Mouse (Mus musculus): ENCODE data around the gene Cd164l2.
A peak's percentile ranks its signal among the peaks of the same experiment; 100 is the strongest.

Cd164l2 gene

DNA sequence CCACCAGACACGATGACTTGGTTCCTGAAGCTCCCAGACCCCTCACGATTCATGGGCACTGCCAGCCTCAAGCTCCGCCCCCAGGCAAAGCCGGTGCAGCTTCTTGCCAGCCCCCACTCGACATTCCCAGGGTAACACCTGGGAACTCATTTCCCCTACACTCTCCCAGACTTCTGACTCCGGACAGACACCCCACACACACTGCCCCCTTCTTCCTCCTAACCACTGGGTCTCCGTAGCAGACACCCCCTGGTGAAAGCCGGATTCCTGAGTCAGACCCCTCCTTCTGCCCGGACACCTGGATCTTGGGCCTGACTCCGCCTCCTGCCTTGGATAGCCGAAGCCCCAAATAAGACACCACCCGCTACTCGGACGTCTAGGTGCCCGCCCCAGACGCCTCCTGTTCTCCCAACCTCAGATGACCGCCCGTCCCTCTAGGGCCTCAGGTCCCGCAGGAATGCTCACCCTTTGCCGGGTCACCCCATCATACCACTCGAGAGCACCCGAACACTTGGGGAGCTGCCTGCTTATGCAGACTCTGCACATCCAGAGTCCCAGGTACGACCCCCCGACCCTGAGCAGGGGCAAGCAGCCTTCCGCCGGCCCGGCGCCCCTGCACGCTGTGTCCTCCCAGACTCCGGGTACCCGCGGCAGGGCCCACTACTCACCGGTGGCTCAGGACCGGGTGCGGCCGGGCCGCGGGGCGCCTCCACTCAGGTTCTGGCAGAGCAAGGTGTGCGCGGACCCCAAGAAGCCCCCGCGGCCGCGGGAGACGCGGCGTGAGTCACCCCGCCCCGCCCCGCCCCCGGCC is at the start of gene Cd164l2, which contains the start of gene Gpr3:
Gene Cd164l2 (plus strand): TSS at position 381 of the 811 bp plus-strand sequence.
Gene Gpr3 (minus strand): TSS at position 786 of the 811 bp plus-strand sequence.
- peak in 1 of 2 experiments; percentile 33 for DNase-seq

DNA sequence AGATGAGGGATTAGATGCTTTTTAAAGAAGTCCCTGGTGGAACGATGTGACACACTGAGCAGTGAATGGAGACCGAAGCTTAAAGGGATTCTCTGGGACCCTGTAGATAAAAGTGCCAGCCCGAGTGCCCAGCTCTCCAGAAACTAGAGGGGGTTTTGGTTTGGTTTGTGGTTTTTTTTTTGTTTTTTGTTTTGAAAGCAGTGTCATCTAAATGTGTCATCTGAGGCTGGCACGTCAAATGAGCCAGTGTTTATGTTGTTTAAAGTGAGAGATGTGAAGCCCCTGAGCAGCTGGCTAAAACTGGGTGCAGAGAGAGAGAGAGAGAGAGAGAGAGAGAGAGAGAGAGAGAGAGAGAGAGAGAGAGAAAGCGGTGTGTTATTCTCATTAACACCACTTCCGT is 49.7 kb upstream of the Cd164l2 start:
- no peak for DNase-seq

DNA sequence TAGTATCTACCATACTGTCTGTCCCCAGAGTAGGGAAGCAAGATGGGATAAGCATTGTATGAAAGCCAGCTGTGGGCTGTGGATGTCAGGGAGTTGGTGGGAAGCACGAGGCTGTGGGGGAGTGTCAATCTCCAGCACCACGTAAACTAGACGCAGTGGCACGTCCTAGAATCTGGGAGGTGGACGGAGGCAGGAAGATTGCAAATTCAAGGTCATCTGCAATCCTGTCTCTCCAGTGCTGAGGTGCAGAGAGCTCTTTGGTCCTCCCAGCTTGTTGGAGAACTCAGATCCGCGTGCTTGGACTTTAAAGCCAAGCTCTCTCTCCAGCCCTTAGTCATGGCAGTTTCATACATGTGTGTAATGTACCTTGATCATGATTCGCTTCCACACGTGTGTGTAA is 45.2 kb upstream of the Cd164l2 start:
- no peak for DNase-seq

DNA sequence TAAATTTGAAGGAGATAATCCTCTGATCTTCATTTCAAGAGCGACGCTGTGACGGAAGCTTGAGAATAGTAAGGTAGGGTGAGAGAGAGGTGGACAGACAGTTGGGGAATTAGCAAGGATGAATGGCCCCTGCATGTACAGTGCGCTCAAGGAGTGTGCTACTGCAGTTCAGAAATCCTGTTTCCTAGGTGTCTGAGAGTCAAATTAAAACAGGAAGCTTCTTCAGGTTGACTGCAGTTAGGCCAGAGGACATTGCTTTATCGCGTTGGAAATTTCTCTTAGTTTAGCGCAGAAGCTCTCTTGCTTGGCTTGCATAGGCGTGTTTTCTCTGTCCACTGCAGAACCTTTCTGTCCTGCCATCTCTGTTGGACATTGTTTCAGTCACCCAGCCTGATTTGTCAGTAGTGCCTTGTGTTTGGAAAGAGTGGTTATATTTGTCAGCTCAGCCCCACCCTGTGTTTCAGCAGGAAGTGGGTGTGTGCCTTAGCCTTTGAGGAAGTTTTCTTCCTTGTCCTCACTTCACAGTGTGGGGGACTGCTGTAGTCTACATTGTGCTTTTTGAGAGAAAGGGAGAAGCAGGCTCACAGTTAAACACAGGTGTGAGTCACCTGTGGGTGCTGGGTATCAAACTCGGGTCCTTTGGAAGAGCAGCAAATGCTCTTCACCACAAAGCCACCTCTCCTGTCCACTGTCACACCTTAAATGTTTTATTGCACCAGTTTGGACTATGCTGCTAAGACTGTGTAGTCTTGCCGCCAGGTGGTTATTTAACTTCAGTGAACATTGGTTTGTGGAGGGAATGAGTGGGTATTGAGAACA is 42.5 kb upstream of the Cd164l2 start:
- DNase-seq = peak; percentile 45 to 65

DNA sequence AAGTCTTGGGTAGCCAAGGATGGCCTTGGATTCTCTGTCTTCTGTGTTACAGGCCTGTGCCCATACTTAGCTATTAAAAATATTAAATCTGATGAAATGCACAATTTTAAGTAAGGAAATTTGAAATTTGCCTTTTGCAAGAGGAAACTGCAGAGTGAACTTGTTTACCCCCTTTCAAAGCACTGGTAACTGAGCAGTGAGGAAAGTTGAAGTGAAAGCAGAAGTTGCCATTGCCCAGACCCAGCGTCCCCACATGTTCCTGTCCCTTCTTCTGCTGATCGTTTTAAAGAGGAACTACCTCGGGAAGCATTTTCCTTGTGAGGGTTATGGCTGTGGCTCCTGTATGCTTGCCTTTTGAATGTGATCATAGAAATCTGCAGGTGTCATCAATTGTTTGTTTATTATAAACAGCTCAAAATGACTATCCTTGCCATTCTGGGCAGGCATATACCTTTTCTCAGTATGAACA is 41.8 kb upstream of the Cd164l2 start:
- DNase-seq = no peak

DNA sequence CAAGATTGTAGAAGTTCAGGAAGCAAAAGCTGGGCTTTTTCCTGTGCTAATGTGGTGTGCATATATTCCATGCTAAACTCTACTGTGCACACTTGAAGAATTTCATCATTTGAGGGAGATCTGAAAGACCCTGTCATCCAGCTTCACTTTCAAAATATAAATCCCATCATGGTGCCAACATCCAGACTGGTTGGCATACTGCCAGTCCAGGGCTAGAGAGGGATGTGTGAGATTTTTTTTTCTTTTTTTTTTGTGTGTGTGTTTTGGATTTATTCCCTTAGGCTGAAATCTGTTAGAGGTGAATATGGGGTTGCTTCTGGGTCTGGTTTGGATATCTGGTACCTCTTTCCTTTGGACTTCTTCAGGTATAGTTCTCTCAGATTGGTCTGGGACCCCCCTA is 41.3 kb upstream of the Cd164l2 start:
- peak in 1 of 2 experiments; percentile 49 for DNase-seq

DNA sequence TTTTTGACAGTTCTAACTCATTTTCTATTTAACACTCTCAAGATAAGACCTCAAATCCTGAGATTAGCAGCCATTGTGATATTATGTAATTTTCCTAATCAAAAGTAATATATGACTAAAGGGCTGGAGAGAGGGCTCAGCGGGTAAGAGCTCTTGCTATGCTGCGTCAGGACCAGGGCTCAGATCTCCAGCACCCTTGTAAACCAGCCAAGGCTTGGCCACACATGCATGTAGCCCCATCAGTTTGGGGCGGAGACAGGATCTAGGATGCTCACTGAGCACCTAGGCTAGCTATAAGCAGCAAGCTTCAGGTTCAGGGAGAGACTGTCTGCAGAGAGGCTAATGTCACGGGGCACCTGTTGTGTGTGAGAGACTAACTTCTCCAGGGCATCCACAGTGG is 39.5 kb upstream of the Cd164l2 start:
- no peak for DNase-seq

DNA sequence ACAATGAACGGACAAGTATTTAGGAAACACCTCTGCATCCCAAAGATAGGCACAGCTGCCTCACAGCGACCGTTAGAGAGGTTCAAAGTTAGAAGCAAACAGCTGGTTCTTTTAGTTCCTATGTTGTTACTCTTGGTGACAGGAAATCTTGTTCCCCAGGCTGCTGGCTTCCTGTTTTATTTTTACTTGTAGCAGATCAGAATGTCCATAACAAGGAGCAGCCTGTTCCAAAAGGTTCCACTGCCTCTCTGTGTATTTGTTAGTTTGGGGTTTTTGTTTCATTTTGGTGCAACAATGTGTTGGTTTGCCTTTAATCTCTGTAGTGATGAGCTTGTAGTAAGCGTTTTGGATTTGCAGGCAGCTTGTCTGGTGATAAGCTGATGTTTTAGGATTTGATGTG is 37.6 kb upstream of the Cd164l2 start:
- DNase-seq = peak in 1 of 2 experiments; percentile 77

DNA sequence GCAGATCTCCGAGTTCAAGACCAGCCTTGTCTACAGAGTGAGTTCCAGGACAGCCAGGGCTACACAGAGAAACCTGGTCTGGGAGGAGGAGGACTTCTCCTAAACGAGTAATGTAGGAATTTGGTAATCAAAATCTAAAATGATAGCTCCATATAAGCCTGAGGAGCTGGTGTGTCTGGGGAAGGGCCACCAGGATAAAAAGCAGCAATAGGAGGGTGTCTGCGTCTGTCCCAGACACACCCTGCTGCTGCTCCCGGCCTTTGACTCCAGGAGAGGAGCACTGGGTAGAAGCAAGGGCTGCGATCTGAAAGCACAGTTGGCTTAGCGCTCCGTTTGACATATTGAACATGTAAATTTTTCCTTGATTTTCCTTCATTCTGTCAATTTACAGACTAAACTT is 36.7 kb upstream of the Cd164l2 start:
- no peak for DNase-seq

DNA sequence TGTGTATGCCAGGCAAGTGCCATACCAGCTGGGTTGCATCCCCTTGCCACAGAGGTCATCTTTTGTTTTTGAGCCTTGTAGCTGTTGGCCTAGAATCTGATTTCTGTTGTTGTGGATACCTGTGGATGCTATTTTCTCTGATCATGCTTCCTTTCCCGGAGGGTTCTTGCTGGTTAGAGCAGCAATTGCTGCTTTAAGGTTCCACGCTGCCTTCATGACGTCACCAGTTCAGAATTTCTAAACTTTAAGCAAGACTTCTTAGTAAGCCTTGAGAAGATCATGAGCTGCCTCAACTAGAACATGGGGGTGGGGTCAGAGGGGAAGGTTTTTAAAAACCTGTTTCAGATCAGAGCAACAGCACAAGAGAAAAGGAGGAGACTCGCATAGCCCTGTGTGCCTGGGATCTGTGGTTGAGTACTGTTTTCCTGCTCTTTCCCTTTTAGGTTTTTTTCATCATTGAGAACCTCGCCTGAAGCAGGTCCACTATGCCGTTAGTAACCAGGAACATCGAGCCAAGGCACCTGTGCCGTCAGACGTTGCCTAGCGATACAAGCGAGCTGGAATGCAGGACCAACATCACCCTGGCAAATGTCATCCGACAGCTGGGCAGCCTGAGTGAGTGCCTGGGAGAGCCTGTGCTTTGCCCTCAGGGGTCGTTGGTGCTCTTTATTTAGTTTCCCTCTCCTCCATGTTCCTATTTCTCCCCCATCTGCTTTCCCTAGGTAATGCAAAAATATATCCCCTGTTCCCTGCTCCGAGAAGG is 35.8 kb upstream of the Cd164l2 start:
- DNase-seq = peak; percentile 41 to 54

DNA sequence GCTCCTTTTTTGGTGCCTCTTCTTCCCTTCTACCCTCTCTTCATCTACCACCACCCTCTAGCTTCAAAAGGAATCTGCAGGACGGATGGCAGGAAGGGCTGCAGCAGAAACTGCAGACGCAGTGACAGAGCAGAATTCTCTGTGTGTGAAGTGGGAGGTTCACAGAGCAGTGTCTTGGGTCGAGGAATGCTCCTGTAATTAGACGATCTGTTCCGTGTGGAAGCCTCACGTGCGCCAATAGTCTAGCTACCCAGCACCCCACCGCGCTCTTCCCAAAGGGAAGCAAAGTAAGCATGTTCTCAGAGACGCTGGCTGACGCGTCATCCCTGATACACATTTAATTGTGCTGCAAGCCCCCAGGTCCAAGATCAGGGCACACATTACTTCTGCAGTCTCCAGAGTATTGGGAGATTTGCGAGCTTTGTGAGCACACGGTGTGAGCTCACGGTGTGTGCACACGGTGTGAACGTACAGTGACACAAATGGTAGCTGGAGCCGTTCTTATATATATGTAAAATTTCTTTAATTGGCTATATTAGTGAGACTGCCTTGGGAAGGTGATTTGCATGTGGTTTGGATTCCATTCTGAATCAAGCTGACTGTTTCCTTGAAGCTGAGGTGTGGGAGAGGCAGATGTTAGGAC is 35.0 kb upstream of the Cd164l2 start:
- no peak for DNase-seq

DNA sequence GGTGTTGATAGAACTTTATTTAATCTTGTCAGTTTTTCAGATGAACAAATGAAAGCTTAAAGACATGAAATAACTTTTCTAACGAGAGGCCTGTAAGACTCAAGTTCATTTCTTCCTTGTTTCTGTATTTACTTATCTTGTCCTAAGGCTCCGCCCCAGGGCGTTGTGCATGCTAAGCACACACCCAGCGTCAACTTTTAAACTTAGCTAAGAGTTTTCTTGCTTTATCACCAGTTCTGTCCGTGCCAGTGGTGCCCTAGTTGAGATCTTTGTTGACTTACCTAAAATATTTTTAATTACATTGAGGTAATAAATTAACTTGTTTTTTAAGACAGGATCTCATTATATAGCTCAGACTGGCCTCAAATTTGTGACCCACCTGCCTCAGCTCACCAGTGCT is 33.6 kb upstream of the Cd164l2 start:
- DNase-seq = no peak

DNA sequence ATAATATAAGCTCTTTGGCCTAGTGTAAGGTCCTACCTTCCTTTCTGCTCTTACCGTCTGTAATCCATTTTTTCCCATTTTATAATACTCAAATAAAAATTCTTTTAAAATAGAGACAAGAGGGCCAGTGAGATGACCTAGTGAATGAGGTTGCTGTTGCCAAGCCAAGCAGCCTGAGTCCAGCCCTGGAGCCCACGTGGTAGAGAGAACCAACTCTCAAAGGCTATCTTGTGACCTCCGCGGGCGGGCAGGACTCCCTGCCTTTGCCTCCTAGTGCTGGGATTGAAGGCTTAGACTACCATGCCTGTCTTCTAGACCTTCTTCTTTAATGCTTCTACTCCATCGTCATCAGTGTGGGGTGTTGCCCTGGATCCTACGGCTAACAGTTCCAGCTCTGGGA is 32.7 kb upstream of the Cd164l2 start:
- DNase-seq = no peak

DNA sequence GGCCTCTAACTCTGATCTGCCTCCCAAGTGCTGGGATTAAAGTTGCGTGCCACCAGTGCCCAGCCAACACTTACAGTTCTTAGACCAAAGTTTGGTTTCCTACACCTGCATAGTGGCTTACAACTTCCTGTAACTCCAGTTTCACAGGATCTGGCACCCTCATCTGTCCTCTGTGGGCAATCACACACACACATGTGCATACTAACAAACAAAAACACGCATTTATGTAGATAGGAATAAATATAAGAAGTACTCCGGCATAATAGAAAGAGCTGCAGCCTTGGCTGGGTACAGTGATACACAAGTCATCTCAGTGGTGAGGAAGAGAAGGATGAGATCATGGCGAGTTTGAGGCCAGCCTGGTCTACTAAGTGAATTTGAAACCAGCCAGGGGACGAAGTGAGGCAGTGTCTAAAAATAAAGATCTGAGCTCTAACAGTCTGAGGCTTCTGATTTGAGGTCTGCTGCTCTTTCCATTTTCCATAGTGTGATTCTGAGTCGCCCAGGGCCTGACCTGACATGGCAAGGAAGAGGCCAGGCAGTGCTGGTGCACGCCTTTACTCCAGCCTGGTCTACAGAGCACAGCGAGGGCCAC is 29.4 kb upstream of the Cd164l2 start:
- DNase-seq = no peak

DNA sequence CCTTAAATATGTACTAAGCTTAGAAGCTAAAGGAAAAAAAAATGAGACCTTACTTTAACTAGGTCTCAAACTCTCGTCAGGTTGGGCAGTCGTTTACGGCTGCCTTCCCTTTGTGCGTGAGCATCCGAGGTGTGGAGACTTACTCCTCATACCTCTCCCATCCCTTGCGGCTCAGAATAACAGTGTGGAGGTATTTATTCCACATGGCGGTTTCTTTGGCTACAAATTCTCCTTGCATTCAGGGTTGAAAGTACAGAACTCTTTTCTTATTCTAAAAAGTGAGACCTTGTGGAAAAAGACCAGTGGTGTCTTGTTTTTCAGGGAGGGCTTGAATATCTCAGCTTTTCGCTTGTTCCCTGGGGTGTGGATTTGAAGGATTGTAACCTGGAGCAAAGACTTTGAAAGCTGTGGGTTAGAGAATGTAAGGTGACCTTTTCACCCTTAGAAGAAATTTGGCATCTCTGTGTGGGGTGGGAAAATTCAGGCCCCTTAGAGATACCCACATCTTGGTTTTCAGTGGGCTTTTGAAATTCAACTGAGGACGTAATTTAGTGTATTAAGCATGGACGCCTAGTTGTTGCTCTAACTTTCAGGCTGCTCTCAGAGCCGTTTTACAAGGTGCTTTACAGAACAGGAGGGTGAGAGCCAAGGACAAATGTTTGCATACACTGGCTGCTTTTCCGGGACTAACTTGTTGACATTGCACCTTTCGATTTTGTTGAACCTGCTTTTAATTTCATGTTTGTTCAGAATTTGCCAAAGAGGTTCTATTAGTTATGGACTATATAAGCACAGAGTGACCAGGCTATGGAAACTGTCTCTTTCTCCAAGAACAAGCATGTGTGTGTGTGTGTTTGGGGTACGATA is 27.7 kb upstream of the Cd164l2 start:
- no peak for DNase-seq

DNA sequence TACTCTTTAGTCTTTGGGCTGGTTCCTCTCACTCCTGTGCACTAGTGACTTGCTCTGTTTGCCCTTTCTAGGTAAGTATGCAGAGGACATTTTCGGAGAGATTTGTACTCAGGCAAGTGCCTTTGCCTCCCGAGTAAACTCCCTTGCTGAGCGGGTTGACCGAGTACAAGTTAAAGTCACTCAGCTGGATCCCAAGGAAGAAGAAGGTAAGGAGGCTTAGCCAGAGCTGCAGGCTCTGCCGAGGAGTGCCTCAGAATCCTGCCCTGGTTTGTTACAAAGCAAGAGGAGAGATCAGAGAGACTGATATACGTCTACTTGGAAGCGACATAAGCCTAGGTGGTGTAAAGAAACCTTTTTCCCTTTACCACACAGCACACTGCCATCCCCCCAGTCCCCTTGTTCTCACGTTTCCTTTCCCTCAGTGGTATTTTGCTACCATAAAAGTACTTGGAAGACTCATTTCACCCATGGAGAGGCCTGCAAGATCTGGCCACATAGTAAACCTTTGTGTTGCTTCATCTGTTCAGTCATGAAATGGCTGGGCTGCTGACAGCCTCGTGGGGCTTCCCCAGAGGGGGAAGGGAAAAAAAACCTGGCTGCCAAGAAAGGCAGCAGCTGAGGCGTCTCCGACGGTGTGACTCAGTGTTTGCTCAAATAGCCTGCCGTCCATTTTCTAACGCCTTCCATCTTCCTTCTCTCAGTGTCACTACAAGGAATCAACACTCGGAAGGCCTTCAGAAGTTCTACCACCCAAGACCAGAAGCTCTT is 26.8 kb upstream of the Cd164l2 start:
- peak in 1 of 2 experiments; percentile 40 for DNase-seq

DNA sequence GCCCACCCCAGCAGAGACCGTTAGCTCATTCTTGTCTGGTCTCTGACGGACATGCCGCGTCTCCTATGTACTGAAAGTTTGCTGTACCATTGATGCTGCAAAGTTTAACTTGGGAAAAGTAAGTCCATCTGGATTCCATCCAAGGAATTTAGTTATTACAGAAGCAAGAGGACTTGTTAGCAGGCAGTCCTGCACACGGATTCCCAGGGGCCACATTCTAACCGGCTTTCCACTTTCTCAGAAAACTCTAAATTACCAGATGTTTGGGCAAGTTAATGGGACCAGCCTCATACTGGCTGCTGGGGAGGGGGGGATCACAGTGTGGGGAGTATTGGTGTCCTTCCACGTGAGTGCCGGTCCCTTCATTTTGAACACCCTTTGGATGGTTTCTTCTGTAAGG is 26.0 kb upstream of the Cd164l2 start:
- DNase-seq = no peak

DNA sequence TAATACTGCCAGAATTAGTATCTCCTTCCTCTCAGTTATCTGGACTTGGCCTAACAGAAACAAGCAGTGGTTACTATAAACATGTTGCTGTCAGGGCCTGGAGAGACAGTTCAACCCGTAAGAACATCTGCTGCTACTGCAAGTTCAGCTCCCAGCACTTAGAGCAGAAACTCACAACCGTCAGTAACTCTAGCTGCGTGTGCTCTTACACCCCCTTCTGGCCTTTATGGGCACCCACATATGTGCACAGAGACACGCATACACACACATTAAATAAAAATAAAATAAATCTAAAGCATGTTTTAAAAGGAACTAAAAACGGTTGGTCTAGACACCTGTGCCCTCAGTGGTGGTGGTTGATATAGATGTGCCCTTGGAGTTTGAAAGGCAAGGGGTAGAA is 25.1 kb upstream of the Cd164l2 start:
- DNase-seq = no peak

DNA sequence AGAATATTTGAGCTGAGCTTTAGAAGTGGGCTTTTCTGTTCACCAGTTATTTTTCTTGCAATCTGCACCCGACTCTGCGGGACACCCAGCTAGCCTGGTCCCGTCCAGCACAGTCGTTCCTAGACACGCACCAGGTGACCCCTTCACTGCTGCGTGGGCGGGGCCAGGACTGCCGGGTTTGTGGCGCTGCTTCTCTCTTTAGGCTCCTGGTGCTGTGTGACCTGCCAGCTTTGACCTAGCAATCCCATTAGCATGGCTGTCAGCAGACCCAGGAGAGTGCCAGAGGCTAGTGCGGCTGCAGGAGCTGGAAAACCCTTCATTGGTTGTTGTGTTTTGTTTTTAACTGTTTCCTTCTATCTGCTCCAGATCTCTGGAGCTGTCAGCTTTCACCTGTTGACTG is 22.5 kb upstream of the Cd164l2 start:
- peak in 1 of 2 experiments; percentile 55 for DNase-seq

DNA sequence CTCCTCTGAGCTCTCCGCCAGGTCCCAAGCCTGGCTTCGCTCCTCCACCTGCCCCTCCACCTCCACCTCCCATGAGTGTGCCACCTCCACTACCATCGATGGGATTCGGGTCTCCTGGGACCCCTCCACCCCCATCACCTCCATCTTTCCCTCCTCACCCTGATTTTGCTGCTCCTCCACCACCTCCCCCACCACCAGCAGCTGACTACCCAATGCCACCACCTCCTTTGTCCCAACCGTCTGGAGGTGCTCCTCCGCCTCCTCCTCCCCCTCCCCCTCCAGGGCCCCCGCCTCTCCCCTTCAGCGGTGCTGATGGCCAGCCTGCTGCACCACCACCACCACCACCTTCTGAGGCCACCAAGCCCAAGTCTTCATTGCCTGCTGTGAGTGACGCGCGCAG is 17.4 kb upstream of the Cd164l2 start:
- DNase-seq = no peak
